Mouse (Mus musculus) monocyte, adult 5-6 weeks (primary cell): ENCODE measurements around the gene Snrnp35. TPM values are rescaled to one million over a fixed set of nuclear protein-coding genes. Genes with fewer than 3 reads are reported as not detected.
"Not testable (repeated sequence)": the region's sequence is repeated elsewhere in the genome, so short reads cannot be mapped to it uniquely, and the experiment has no call there.

Experiments
- ATAC-seq: fragments of 153-309, 156-312 bp; replicated peaks from 2 replicates; pipeline ENCODE4 v1.8.0; 2017; ENCODE audit warnings: mild to moderate bottlenecking; ENCODE audit not compliant: low TSS enrichment, insufficient number of reproducible peaks, severe bottlenecking, poor library complexity, low FRiP score
- total RNA-seq: library from RNA; stranded (forward); fragments of 200-1000, 200-491, 200-594 nt; gene quantifications from 3 replicates; pipeline ENCODE4 v1.2.3, GENCODE M21; 2017

The Snrnp35 gene
- total RNA-seq, 1 experiment from 2014 or later, result 12.5 TPM

GRCm38 (mm10) chr5:124496614-124497514 lies 13.9 kb downstream of the Snrnp35 start:
- ATAC-seq, result peak; percentile 63

- peak; percentile 72 for ATAC-seq
Measured at GRCm38 (mm10) chr5:124498221-124498876, 15.4 kb downstream of the Snrnp35 start.

- ATAC-seq, result no peak
Measured at GRCm38 (mm10) chr5:124499001-124499400, 16.1 kb downstream of the Snrnp35 start.

- not testable (repeated sequence) for ATAC-seq
Measured at GRCm38 (mm10) chr5:124500037-124500436, 17.1 kb downstream of the Snrnp35 start.

GRCm38 (mm10) chr5:124500573-124500972 lies 17.6 kb downstream of the Snrnp35 start:
- no peak for ATAC-seq

- ATAC-seq, result no peak
Measured at GRCm38 (mm10) chr5:124501541-124501940, 18.6 kb downstream of the Snrnp35 start.

- no peak for ATAC-seq
Measured at GRCm38 (mm10) chr5:124503742-124504141, 20.8 kb downstream of the Snrnp35 start.

- ATAC-seq, result no peak
Measured at GRCm38 (mm10) chr5:124505235-124505634, 22.3 kb downstream of the Snrnp35 start.

- peak; percentile 27; the same call in 1 of the 2 replicates for ATAC-seq
Measured at GRCm38 (mm10) chr5:124506731-124507359, 23.9 kb downstream of the Snrnp35 start.

GRCm38 (mm10) chr5:124509200-124509599 lies 26.3 kb downstream of the Snrnp35 start:
- no peak for ATAC-seq

- no peak; the same call in 1 of the 2 replicates for ATAC-seq
Measured at GRCm38 (mm10) chr5:124509742-124510237, 26.9 kb downstream of the Snrnp35 start.

GRCm38 (mm10) chr5:124510536-124511050 lies 27.7 kb downstream of the Snrnp35 start:
- ATAC-seq, result no peak

GRCm38 (mm10) chr5:124515789-124516188 lies 32.9 kb downstream of the Snrnp35 start:
- no peak for ATAC-seq

- no peak for ATAC-seq
Measured at GRCm38 (mm10) chr5:124518648-124519047, 35.7 kb downstream of the Snrnp35 start.

- ATAC-seq, result no peak; the same call in 1 of the 2 replicates
Measured at GRCm38 (mm10) chr5:124521588-124521987, 38.7 kb downstream of the Snrnp35 start.

GRCm38 (mm10) chr5:124523032-124523431 lies 40.1 kb downstream of the Snrnp35 start:
- no peak for ATAC-seq

GRCm38 (mm10) chr5:124524943-124525342 lies 42.0 kb downstream of the Snrnp35 start:
- no peak for ATAC-seq

- ATAC-seq, result no peak
Measured at GRCm38 (mm10) chr5:124528351-124528750, 45.4 kb downstream of the Snrnp35 start.

- no peak for ATAC-seq
Measured at GRCm38 (mm10) chr5:124528791-124529190, 45.9 kb downstream of the Snrnp35 start.
